Mouse (Mus musculus): ENCODE measurements at regions not wholly inside any gene's neighbourhood (a gene's known extent, or its start where the extent isn't known, plus 50 kb on each side); places are given as distances from the start of the nearest gene placed in this dataset.
A peak's percentile ranks its signal among the peaks of the same experiment; 100 is the strongest.

- peak in 1 of 2 experiments; percentile 3 for DNase-seq
These were observed 61.7 kb downstream of the Gm7951 start for GRCm38 (mm10) chr14:42055451-42055850.
